Mouse (Mus musculus) cerebellum, adult 2 months (tissue): ENCODE results near the gene She.

ENCODE experiments used
- CTCF ChIP-seq: fragments of 200-500 bp; IDR thresholded peaks from 2 replicates; pipeline ENCODE4 v1.5.1; 2011; ENCODE audit warnings: low read depth, mild to moderate bottlenecking, control low read depth, low read length, moderate library complexity, borderline replicate concordance; ENCODE audit not compliant: insufficient read depth
- POLR2A ChIP-seq: fragments of 200-500 bp; IDR thresholded peaks from 2 replicates; pipeline ENCODE4 v1.6.1; 2011; ENCODE audit warnings: low read length, control low read depth, borderline replicate concordance; ENCODE audit not compliant: insufficient read depth

- TF ChIP-seq CTCF: no peak
- no peak for TF ChIP-seq POLR2A
Measured at GRCm38 (mm10) chr3:89799476-89799875, 31.7 kb upstream of the She start.
